Mouse (Mus musculus) stomach, postnatal 0 days (tissue): ENCODE data around the gene Cerkl. TPM values are rescaled to one million over a fixed set of nuclear protein-coding genes. Genes with fewer than 3 reads are reported as not detected.

ENCODE experiments used
- ATAC-seq: fragments of 200-750 bp; cut with Nextera tagmentation; 2 replicates; pipeline ENCODE4 v1.8.0; 2017; ENCODE audit not compliant: low FRiP score, low TSS enrichment
- DNase-seq: peaks from one replicate; pipeline ENCODE4 v3.0.0-alpha.2; 2016; ENCODE audit warnings: low spot score
- H3K27ac ChIP-seq: fragments of 300-500 bp; sonication (generic); replicated peaks from 2 replicates; pipeline ENCODE4 v1.5.1; 2014; ENCODE audit warnings: mild to moderate bottlenecking, control low read depth
- H3K27me3 ChIP-seq: fragments of 300-500 bp; sonication (generic); 2 replicates; pipeline ENCODE4 v1.6.1; 2014; ENCODE audit warnings: low read length; ENCODE audit not compliant: control insufficient read depth, insufficient read depth
- H3K36me3 ChIP-seq: fragments of 300-500 bp; sonication (generic); 2 replicates; pipeline ENCODE4 v1.6.1; 2014; ENCODE audit warnings: low read length, mixed read lengths; ENCODE audit not compliant: control insufficient read depth, insufficient read depth
- H3K4me1 ChIP-seq: fragments of 300-500 bp; sonication (generic); replicated peaks from 2 replicates; pipeline ENCODE4 v1.6.1; 2014; ENCODE audit warnings: antibody characterized with exemption; ENCODE audit not compliant: control insufficient read depth, insufficient read depth
- H3K4me2 ChIP-seq: fragments of 300-500 bp; sonication (generic); replicated peaks from 2 replicates; pipeline ENCODE4 v1.6.1; 2014; ENCODE audit warnings: low read depth, mild to moderate bottlenecking, control low read depth, moderate library complexity
- H3K4me3 ChIP-seq: fragments of 300-500 bp; sonication (generic); 2 replicates; pipeline ENCODE4 v1.5.1; 2014; ENCODE audit warnings: low read depth, low read length, control low read depth
- H3K9ac ChIP-seq: fragments of 300-500 bp; sonication (generic); 2 replicates; pipeline ENCODE4 v1.6.1; 2014; ENCODE audit warnings: mild to moderate bottlenecking, low read length, control low read depth, mixed read lengths
- H3K9me3 ChIP-seq: fragments of 300-500 bp; sonication (generic); 2 replicates; pipeline ENCODE4 v1.6.1; 2016; ENCODE audit warnings: low read length; ENCODE audit not compliant: control insufficient read depth
- CTCF ChIP-seq: IDR thresholded peaks from 2 replicates; pipeline ENCODE4 v1.5.1; 2016; ENCODE audit warnings: antibody characterized with exemption, low read depth, mild to moderate bottlenecking, moderate library complexity
- EP300 ChIP-seq: optimal IDR thresholded peaks from 2 replicates; pipeline ENCODE3; 2016; ENCODE audit warnings: antibody characterized with exemption
- WGBS: fragments of 180-500 bp; shearing (Covaris S2); extraction: QIAGEN DNeasy Blood & Tissue Kit; methylation state at CpG from one replicate; pipeline ENCODE4 v1.1.7; 2014; 5-methylcytosine and 5-hydroxymethylcytosine counted together
- polyA plus RNA-seq: library from polyadenylated mRNA; unstranded; fragments of >200 nt; fragmentation: Nextera tagmentation; extraction: Ambion mirVana; gene quantifications from 2 replicates; pipeline ENCODE4 v1.2.1, GENCODE M21; 2015

Gene Cerkl
- polyA plus RNA-seq, 1 experiment from 2014 or later, result 0.67 TPM

GRCm38 (mm10) chr2:79460586-79460985 lies 4.0 kb upstream of the Cerkl start:
- ATAC-seq (no peak), DNase-seq (peak; percentile 27)
- Histone ChIP-seq H3K9ac (no peak overlapping the region), H3K27me3 (peaks cover 29% of the 10 kb centered on the region), H3K4me2 (no peak overlapping the region), H3K4me1 (no peaks in the 10 kb centered on the region), H3K36me3 (no peaks in the 10 kb centered on the region), H3K9me3 (no peaks in the 10 kb centered on the region), H3K4me3 (no peak overlapping the region), H3K27ac (no peak overlapping the region)
- TF ChIP-seq CTCF (no peak), EP300 (no peak)
- WGBS, result 5% methylated on average over 2 of the region's 2 CpGs

- TF ChIP-seq EP300 (no peak), CTCF (no peak)
- no peak overlapping the region for H3K4me2 ChIP-seq
- H3K4me1 ChIP-seq, result no peaks in the 10 kb centered on the region
- no peaks in the 10 kb centered on the region for H3K36me3 ChIP-seq
- peaks cover 31% of the 10 kb centered on the region for H3K27me3 ChIP-seq
- H3K4me3 ChIP-seq, result no peak overlapping the region
- no peaks in the 10 kb centered on the region for H3K9me3 ChIP-seq
- ATAC-seq (no peak), DNase-seq (no peak)
- 10% methylated on average over 14 of the region's 14 CpGs for WGBS
- no peak overlapping the region for H3K27ac ChIP-seq
- H3K9ac ChIP-seq, result no peak overlapping the region
Observed at GRCm38 (mm10) chr2:79460107-79460506, 3.5 kb upstream of the Cerkl start.

GRCm38 (mm10) chr2:79459061-79460045 lies 2.8 kb upstream of the Cerkl start:
- Histone ChIP-seq H3K27ac (no peak overlapping the region), H3K4me3 (no peak overlapping the region), H3K36me3 (no peaks in the 10 kb centered on the region), H3K27me3 (peaks cover 37% of the 10 kb centered on the region), H3K9ac (no peak overlapping the region), H3K9me3 (no peaks in the 10 kb centered on the region), H3K4me2 (no peak overlapping the region), H3K4me1 (no peaks in the 10 kb centered on the region)
- TF ChIP-seq EP300, result no peak
- TF ChIP-seq CTCF, result no peak
- ATAC-seq (no peak), DNase-seq (no peak)
- WGBS, result 4% methylated on average over 44 of the region's 44 CpGs

- ATAC-seq (no peak), DNase-seq (no peak)
- Histone ChIP-seq H3K36me3 (no peaks in the 10 kb centered on the region), H3K9me3 (no peaks in the 10 kb centered on the region), H3K27ac (no peak overlapping the region), H3K9ac (no peak overlapping the region), H3K4me1 (no peaks in the 10 kb centered on the region), H3K27me3 (peaks cover 37% of the 10 kb centered on the region), H3K4me2 (no peak overlapping the region), H3K4me3 (no peak overlapping the region)
- 20% methylated on average over 3 of the region's 3 CpGs for WGBS
- no peak for TF ChIP-seq EP300
- TF ChIP-seq CTCF, result no peak
Observed at GRCm38 (mm10) chr2:79457932-79458331, 1.3 kb upstream of the Cerkl start.

GRCm38 (mm10) chr2:79457434-79457833 lies 849 bp upstream of the Cerkl start:
- ATAC-seq, result no peak
- H3K4me1 ChIP-seq, result no peaks in the 10 kb centered on the region
- TF ChIP-seq EP300 (no peak), CTCF (no peak)

GRCm38 (mm10) chr2:79455646-79456045 lies 939 bp downstream of the Cerkl start:
- H3K4me3 ChIP-seq, result no peak overlapping the region
- no peaks in the 10 kb centered on the region for H3K36me3 ChIP-seq
- no peak for TF ChIP-seq EP300
- TF ChIP-seq CTCF, result no peak
- no peak overlapping the region for H3K27ac ChIP-seq
- H3K4me1 ChIP-seq, result no peaks in the 10 kb centered on the region
- 5% methylated on average over 10 of the region's 10 CpGs for WGBS
- no peak overlapping the region for H3K9ac ChIP-seq
- H3K9me3 ChIP-seq, result no peaks in the 10 kb centered on the region
- no peak overlapping the region for H3K4me2 ChIP-seq
- H3K27me3 ChIP-seq, result peaks cover 37% of the 10 kb centered on the region
- no peak for DNase-seq
- no peak for ATAC-seq

More at GRCm38 (mm10) chr2:79457434-79457833, 849 bp upstream of the Cerkl start:
- Histone ChIP-seq H3K4me3 (no peak overlapping the region), H3K27me3 (peaks cover 37% of the 10 kb centered on the region), H3K9me3 (no peaks in the 10 kb centered on the region), H3K36me3 (no peaks in the 10 kb centered on the region), H3K27ac (no peak overlapping the region), H3K9ac (no peak overlapping the region), H3K4me2 (no peak overlapping the region)
- 55% methylated on average over 3 of the region's 3 CpGs for WGBS
- no peak for DNase-seq
